Mouse (Mus musculus) spleen, adult 12 weeks (tissue): ENCODE results near the gene Fam178b.

Experiments used
- DNase-seq: peaks from one replicate; pipeline ENCODE4 v3.0.0; 2022; ENCODE audit warnings: low spot score

The Fam178b gene

GRCm38 (mm10) chr1:36562388-36562787, 120.6 kb downstream of the Fam178b start:
- DNase-seq = no peak

- DNase-seq = no peak
These were observed 122.1 kb downstream of the Fam178b start for GRCm38 (mm10) chr1:36560903-36561302.

GRCm38 (mm10) chr1:36559888-36560287, 123.1 kb downstream of the Fam178b start:
- DNase-seq = no peak

- no peak for DNase-seq
These were observed 123.7 kb downstream of the Fam178b start for GRCm38 (mm10) chr1:36559256-36559655.

DNA sequence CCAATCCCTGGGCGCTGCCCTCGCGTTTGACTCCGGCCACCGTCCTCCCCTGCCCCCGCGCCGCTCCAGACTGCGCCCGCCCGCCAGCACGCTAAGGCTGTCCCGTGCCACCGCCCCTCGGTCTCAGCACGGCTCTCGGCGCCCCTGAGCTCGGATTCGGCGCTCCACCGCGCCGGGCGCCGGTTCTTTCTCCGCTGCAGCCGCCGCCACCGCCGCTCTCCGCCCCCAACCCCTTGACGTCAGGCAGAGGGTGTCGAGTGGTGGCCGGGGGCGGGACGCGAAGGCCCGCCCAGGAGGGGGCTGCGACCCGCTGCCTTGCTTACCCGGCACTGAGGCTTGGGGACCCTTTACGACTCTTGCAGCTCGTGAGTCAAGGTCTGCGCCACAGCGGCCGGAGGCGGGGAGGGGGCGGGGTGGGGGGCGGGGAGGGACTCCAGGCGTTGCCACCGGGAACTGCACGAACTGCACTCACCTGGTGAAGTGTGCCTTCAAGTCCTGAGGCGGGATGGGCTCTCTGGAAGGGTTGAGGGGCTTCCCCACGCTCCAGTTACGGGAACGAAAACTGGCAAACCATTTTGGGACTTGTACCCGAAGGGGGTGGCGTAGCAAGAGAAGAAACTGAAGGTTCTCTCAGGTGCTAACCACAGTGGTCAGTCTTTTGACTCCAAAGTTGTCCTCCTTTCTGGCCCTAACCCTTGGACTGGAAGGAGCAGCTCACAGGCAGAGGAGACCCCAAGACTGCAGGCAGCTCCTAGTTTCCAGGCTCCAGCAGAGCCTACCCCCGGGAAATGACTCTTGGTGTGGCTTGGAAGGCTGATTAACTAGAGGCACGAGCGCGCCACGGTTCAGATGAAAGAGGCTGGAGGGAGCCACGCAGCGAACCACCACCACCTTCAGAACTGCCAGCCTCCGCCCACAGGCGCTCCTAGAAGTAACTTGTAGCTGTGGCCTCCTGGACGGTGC, 124.7 kb downstream of the Fam178b start, which contains the start of gene Sema4c:
Sema4c (minus strand) TSS at position 319 of the 963 bp plus-strand sequence.
- no peak for DNase-seq

DNA sequence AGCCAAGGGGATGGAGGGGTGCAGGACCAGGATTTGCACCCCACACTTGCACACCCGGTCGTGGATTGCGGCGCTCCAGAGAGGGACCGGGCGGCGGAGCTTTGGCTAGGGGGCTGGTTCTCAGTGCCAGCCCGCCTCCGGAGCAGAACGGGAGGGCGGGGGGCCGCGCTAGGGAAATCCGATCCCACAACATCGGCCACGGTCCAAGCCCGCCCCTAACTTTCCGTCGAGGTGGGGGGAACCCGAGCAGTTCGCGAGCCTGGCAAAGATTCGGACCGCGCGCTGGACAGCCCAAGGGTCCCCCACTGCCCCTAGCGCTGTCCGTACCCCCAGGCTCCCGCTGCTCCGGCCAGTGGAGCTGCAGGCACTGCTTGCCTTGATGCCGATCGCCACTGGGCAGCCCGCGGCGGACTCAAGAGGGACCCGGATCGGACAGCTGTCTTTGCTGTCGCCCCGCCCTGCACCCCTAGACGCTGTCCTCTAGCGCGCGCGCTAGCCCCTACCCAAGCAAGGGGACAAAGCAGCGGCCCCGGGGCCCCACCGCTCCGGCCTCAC, 125.4 kb downstream of the Fam178b start:
- DNase-seq = no peak

DNA sequence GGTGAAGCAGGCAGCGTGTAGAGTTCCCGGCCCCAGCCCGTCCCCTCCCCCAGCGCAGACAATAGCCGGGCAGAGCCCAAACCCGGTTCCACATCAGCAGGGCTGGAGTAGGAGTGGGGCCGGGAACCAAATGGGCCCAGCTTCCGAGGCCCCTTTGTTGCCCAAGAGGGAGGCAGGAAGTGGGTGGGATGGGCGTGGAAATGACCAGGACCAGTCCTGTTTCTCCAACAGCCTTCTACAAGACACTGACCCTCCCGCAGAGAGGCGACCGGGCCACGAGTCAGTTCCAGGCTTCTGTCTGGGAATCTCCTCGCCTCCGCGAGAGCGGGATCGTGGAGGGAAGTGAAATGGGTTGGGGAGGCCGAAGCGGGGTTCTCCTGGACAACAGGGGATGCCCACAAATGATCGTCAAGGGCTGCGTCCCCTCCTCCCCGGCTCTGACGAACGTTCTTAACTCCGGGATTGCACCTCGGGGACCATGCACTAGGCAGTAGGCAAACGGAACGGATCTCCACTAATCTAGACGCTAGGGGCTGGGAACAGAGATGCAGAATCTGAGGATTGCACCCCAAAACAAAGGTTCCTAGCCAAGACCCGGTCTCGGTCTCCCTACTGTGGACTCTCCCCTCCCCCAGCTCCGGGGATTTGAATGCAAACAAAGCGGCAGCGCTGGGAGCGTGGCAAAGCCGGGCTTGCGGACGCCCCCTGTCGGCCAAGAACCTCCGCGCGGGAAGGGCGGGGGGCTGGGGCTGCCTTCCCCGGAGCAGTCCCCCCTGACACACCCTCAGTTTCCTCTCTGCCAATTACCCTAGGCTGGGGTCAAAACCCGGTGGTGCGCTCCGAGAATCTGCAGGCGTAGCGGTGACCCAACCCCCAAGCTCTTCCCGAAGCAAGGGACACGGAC, 126.2 kb downstream of the Fam178b start:
- DNase-seq = peak; percentile 25

- no peak for DNase-seq
These were observed 127.1 kb downstream of the Fam178b start for GRCm38 (mm10) chr1:36555798-36556395.

- no peak for DNase-seq
These were observed 128.2 kb downstream of the Fam178b start for GRCm38 (mm10) chr1:36554633-36555399.

- no peak for DNase-seq
These were observed 130.5 kb downstream of the Fam178b start for GRCm38 (mm10) chr1:36552506-36552905.

GRCm38 (mm10) chr1:36551904-36552303, 131.1 kb downstream of the Fam178b start:
- DNase-seq = no peak

DNA sequence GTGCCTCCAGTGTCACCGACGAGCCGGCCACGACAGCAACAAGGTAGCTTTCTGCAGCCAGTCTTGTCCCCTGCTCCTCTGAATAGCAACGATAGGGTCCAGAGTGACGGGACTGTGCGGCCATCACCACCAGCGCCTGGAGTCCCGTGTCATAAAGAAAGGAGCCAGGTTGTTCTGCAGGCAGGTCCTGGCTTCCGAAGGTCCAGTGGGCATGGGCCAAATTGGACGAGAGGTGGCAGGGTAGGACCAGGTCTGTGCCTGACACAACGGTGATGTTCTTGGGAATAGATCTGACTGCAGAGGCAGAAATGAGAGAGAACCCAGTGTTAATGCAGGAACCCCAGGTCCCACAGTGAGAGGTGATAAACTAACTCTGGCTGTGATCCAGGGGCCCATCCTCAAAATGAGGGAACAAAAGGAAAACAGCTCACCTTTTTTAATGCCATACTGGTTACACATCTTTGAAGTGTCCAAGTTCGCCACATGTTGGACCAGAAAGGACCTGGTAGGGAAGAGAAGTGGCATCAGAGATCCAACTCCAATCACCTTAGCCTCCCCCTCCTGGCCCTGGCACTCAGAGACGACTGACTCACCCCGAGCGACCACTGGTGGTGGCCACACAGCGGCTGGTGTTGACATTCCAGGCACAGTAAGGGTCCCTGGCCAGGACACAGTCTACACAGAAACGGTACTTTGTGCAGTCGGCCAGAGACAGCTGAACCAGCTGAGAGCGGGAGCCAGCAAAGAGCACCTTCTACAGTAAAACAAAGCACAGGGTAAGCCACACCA, 132.7 kb downstream of the Fam178b start:
- no peak for DNase-seq

GRCm38 (mm10) chr1:36549491-36549890, 133.5 kb downstream of the Fam178b start:
- DNase-seq = no peak

DNA sequence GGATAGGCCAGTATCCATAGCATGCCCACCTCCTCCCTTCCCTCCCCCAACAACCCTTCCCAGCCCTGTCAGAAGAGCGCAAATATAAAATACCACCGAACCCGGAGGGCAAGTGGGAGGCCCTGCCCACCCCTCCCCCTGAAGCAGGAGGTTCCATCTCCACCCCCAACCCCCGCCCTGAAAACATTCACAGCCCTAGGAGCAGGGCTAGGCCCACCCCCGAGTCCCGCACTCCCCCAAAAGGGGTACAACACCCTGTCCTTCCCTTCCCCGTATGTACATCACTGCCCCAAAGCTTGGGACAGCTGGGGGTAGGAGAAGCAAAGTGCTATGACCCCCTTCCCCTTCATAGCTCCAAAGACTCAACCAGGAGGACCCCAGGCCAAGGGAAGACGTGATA, 134.2 kb downstream of the Fam178b start:
- DNase-seq = no peak

DNA sequence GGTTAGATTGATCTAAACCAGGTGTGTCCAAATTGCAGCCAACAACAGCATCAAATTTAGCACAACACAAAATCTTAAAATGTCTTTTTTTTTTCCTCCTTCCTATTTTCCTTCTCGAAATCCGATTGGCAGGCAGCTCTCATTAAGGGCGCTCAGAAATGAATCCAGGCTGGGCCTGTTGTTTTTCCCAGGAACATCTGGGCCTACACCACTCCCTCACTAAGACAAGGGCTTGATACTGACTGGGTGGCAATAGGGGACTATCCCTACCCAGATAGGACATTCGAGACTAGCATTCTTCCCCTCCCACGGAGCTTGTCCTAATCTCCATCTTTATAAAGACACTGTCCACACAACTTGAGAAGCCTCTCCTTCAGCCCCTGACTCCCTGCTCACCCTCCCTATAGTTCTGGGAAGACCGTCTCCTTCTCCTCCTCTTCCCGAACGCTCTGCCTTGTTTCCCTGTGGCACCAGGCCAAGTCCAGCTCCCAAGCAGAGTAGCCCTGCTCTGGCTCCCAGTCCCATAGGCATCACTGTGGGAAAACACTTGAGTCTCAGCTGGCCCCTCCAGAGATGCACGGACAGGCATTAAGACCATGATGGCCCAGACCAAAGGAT, 134.9 kb downstream of the Fam178b start:
- DNase-seq = no peak

GRCm38 (mm10) chr1:36546888-36547471, 136.0 kb downstream of the Fam178b start, which contains the start of gene Ankrd39:
Gene Ankrd39 (minus strand): TSS chr1:36547445.
- peak; percentile 87 for DNase-seq

GRCm38 (mm10) chr1:36545845-36546600, 137.0 kb downstream of the Fam178b start:
- DNase-seq = no peak

DNA sequence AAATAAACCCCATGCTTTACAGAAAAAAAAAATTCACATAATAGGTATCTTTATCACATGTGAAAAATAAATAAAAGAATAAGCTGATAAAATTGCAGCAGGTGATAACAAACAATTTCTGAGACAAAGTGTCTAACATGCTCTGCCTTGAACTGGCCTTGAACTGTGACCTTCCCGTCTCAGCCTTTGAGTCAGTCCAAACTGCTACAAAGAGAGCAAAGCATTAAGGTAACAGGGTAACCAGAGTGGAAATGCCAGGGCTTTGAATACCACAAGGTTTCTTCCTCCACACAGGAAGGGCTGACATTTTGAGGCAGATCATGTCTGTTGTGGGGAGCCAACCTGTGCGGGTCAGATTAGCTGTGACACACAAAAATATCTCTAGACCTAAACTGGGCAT, 137.6 kb downstream of the Fam178b start:
- DNase-seq = no peak

DNA sequence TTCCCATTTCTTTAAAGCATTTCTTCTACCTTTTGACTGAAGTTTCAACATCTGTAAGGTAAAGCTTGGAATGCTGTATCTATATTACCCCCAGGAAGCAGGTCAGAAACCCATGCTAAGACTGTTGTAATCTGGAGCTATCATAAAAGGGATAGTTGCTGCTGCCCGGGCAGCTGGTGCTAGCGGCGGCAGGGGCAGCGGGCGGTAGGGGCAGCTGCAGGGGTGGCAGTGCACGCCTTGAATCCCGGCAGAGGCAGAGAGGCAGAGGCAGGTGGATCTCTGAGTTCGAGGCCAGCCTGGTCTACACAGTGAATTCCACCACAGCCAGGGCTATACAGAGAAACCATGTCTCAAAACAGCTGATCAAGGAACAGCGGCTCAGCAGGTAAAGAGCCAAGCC, 140.1 kb downstream of the Fam178b start:
- DNase-seq = no peak
